Mouse (Mus musculus): ENCODE data around the gene Gm12216. TPM values are rescaled to one million over a fixed set of nuclear protein-coding genes. Genes with fewer than 3 reads are reported as not detected.
A peak's percentile ranks its signal among the peaks of the same experiment; 100 is the strongest.

The Gm12216 gene
- total and polyA plus RNA-seq, 3 experiments, result not detected

- peaks cover 0 to under 1% of the 10 kb centered on the region in 2 experiments; a peak in 3 of 4 replicates for H3K27me3 ChIP-seq (ENCODE audit: control insufficient read depth in 1 of 2, insufficient read depth in 2 of 2, low read length in 2 of 2)
- no peaks in the 10 kb centered on the region for H3K36me3 ChIP-seq (ENCODE audit: control insufficient read depth in 1 of 2, insufficient read depth in 2 of 2, low read length in 2 of 2)
- H3K9ac ChIP-seq (ENCODE audit: control insufficient read depth, low read depth, low read length, poor library complexity, severe bottlenecking), result peak overlapping the region; percentile 26
- no peaks in the 10 kb centered on the region for H3K79me2 ChIP-seq (ENCODE audit: control insufficient read depth, insufficient read depth, low read length, poor library complexity)
- DNase-seq (ENCODE audit: low read depth, low spot score), result peak; percentile 85
- no peak overlapping the region for H3K27ac ChIP-seq (ENCODE audit: control insufficient read depth, low read depth, low read length)
- peak overlapping the region; percentile 14 to 38; a peak in 3 of 4 replicates for H3K4me3 ChIP-seq (ENCODE audit: control insufficient read depth in 1 of 2, insufficient read depth in 1 of 2, low read depth in 2 of 2, low read length in 2 of 2)
- H3K4me1 ChIP-seq (ENCODE audit: control insufficient read depth in 1 of 2, insufficient read depth in 2 of 2, low read length in 2 of 2), result peaks cover 0 to 6% of the 10 kb centered on the region in 2 experiments; a peak in 1 of 4 replicates
- no peaks in the 10 kb centered on the region for H3K9me3 ChIP-seq (replicated peaks; ENCODE audit: insufficient read depth, low read length)
- no peak for TF ChIP-seq POLR2AphosphoS5 (IDR thresholded peaks at IDR 0.05; ENCODE audit: borderline replicate concordance, low read depth, low read length)
- no peak for TF ChIP-seq ZMIZ1 (IDR thresholded peaks at IDR 0.05; ENCODE audit: low read depth, low read length)
- peak; percentile 92 for TF ChIP-seq SMC3 (IDR thresholded peaks at IDR 0.05; ENCODE audit: low read depth, low read length)
- TF ChIP-seq HCFC1 (IDR thresholded peaks at IDR 0.05; ENCODE audit: low read depth, low read length), result 0 out of 2 replicates have a peak, but pooled peaks have one; percentile 18
- no peak for TF ChIP-seq CHD1 (IDR thresholded peaks at IDR 0.05; ENCODE audit: low read depth, low read length)
- peak; percentile 87 for TF ChIP-seq ZC3H11A (IDR thresholded peaks at IDR 0.05; ENCODE audit: low read depth, low read length)
- TF ChIP-seq TCF12 (IDR thresholded peaks at IDR 0.05; ENCODE audit: low read depth, low read length), result 0 out of 2 replicates have a peak, but pooled peaks have one; percentile 24
- TF ChIP-seq NELFE (IDR thresholded peaks at IDR 0.05; ENCODE audit: low read depth, low read length), result no peak
- TF ChIP-seq RAD21 (IDR thresholded peaks at IDR 0.05; ENCODE audit: low read depth, low read length), result peak; percentile 86
- TF ChIP-seq POLR2AphosphoS2 (IDR thresholded peaks at IDR 0.05; ENCODE audit: low read length), result no peak
- peak; percentile 63; the same call in 1 of the 2 replicates for TF ChIP-seq TBP (IDR thresholded peaks at IDR 0.05; ENCODE audit: low read depth, low read length)
- no peak for TF ChIP-seq GABPA (IDR thresholded peaks at IDR 0.05; ENCODE audit: low read depth, low read length)
- TF ChIP-seq MXI1 (IDR thresholded peaks at IDR 0.05; ENCODE audit: low read depth, low read length), result no peak
- TF ChIP-seq MAFK (IDR thresholded peaks at IDR 0.05; ENCODE audit: borderline replicate concordance, low read depth, low read length), result no peak
- TF ChIP-seq RCOR1 (IDR thresholded peaks at IDR 0.05; ENCODE audit: low read depth, low read length), result no peak
- no peak for TF ChIP-seq MYC (IDR thresholded peaks at IDR 0.05; ENCODE audit: low read depth, low read length)
- no peak for TF ChIP-seq MAX (IDR thresholded peaks at IDR 0.05; ENCODE audit: low read length)
- no peak for TF ChIP-seq UBTF (IDR thresholded peaks at IDR 0.05; ENCODE audit: borderline replicate concordance, insufficient read depth, low read depth, low read length)
- TF ChIP-seq CTCF (IDR thresholded peaks at IDR 0.05 in 2 of 3, conservative IDR thresholded peaks at IDR 0.05 in 1 of 3; ENCODE audit: control insufficient read depth in 1 of 3, insufficient read depth in 1 of 3, low read depth in 2 of 3, low read length in 3 of 3, poor library complexity in 1 of 3, severe bottlenecking in 1 of 3), result peak; percentile 68 to 96 (median 92)
- no peak for TF ChIP-seq JUND (IDR thresholded peaks at IDR 0.05; ENCODE audit: low read depth, low read length)
- no peak for TF ChIP-seq MYB (IDR thresholded peaks at IDR 0.05; ENCODE audit: low read depth, low read length)
- 0 out of 2 replicates have a peak, but pooled peaks have one; percentile 30 for TF ChIP-seq SIN3A (IDR thresholded peaks at IDR 0.05; ENCODE audit: low read length)
- TF ChIP-seq USF1 (IDR thresholded peaks at IDR 0.05; ENCODE audit: low read depth, low read length), result 0 out of 2 replicates have a peak, but pooled peaks have one; percentile 13
- peak; percentile 48; the same call in 1 of the 2 replicates for TF ChIP-seq MAZ (IDR thresholded peaks at IDR 0.05; ENCODE audit: low read depth, low read length)
- no peak for TF ChIP-seq POLR2A (IDR thresholded peaks at IDR 0.05; ENCODE audit: control insufficient read depth in 1 of 2, insufficient read depth in 1 of 2, low read depth in 1 of 2, low read length in 2 of 2, poor library complexity in 1 of 2)
- TF ChIP-seq ZKSCAN1 (IDR thresholded peaks at IDR 0.05; ENCODE audit: low read depth, low read length), result no peak
- TF ChIP-seq E2F4 (IDR thresholded peaks at IDR 0.05; ENCODE audit: borderline replicate concordance, low read depth, low read length), result no peak
- TF ChIP-seq MEF2A (IDR thresholded peaks at IDR 0.05; ENCODE audit: extremely low read depth, insufficient replicate concordance, low read depth, low read length, poor library complexity, severe bottlenecking), result no peak
- TF ChIP-seq ETS1 (IDR thresholded peaks at IDR 0.05; ENCODE audit: low read depth, low read length), result no peak
These were observed 9.3 kb downstream of the Gm12216 start for GRCm38 (mm10) chr11:53849588-53850320.
